Mouse (Mus musculus) heart, adult 2 months (tissue): ENCODE measurements at regions not wholly inside any gene's neighbourhood (a gene's known extent, or its start where the extent isn't known, plus 50 kb on each side); places are given as distances from the start of the nearest gene placed in this dataset.

Experiments used
- CTCF ChIP-seq: fragments of 200-600 bp; IDR thresholded peaks from 2 replicates; pipeline ENCODE4 v1.8.1; 2022; ENCODE audit warnings: antibody characterized with exemption, mild to moderate bottlenecking, moderate library complexity
- POLR2A ChIP-seq: fragments of 200-500 bp; IDR thresholded peaks from 2 replicates; pipeline ENCODE4 v1.6.1; 2011; ENCODE audit warnings: mild to moderate bottlenecking, low read depth, low read length, control low read depth; ENCODE audit not compliant: insufficient read depth

GRCm38 (mm10) chr8:78055531-78055930 is 157.6 kb upstream of the Ttc29 start:
- TF ChIP-seq CTCF (no peak), POLR2A (no peak)
